Mouse (Mus musculus) heart, adult 2 months (tissue): ENCODE data around the gene Tcte2. TPM values are rescaled to one million over a fixed set of nuclear protein-coding genes. Genes with fewer than 3 reads are reported as not detected.

ENCODE experiments used
- DNase-seq, 2 experiments: peaks; one replicate each; pipeline ENCODE4 v3.0.0; 2021
- H3K27ac ChIP-seq: fragments of 200-600 bp; 2 replicates; pipeline ENCODE4 v1.8.1; 2022
- H3K27me3 ChIP-seq: fragments of 200-500 bp; 2 replicates; pipeline ENCODE4 v1.6.1; 2012; ENCODE audit warnings: mild to moderate bottlenecking, low read length, inconsistent platforms, mixed read lengths; ENCODE audit not compliant: control insufficient read depth, insufficient read depth
- H3K36me3 ChIP-seq: fragments of 200-500 bp; 2 replicates; pipeline ENCODE4 v1.6.1; 2012; ENCODE audit warnings: low read length, inconsistent platforms; ENCODE audit not compliant: control insufficient read depth, insufficient read depth
- H3K4me1 ChIP-seq: fragments of 200-500 bp; 2 replicates; pipeline ENCODE4 v1.6.1; 2011; ENCODE audit warnings: low read length; ENCODE audit not compliant: control insufficient read depth, insufficient read depth
- H3K4me3 ChIP-seq: fragments of 200-600 bp; 2 replicates; pipeline ENCODE4 v1.8.1; 2022
- H3K79me2 ChIP-seq: fragments of 200-500 bp; replicated peaks from 2 replicates; pipeline ENCODE4 v1.6.1; 2012; ENCODE audit warnings: mild to moderate bottlenecking, inconsistent platforms, low read length, moderate library complexity, mixed read lengths; ENCODE audit not compliant: control insufficient read depth, insufficient read depth
- H3K9ac ChIP-seq: fragments of 200-500 bp; 2 replicates; pipeline ENCODE4 v1.6.1; 2012; ENCODE audit warnings: low read depth, mild to moderate bottlenecking, control low read depth, inconsistent platforms, low read length, mixed read lengths
- CTCF ChIP-seq: fragments of 200-600 bp; IDR thresholded peaks from 2 replicates; pipeline ENCODE4 v1.8.1; 2022; ENCODE audit warnings: antibody characterized with exemption, mild to moderate bottlenecking, moderate library complexity
- EP300 ChIP-seq: fragments of 200-500 bp; IDR thresholded peaks from 2 replicates; pipeline ENCODE4 v1.6.1; 2011; ENCODE audit warnings: low read depth, low read length, control low read depth; ENCODE audit not compliant: insufficient read depth
- POLR2A ChIP-seq: fragments of 200-500 bp; IDR thresholded peaks from 2 replicates; pipeline ENCODE4 v1.6.1; 2011; ENCODE audit warnings: mild to moderate bottlenecking, low read depth, low read length, control low read depth; ENCODE audit not compliant: insufficient read depth
- whole genome bisulfite sequencing: fragments of 180-500 bp; shearing (Covaris S2); methylation state at CpG from one replicate; pipeline ENCODE4 v1.1.7; 2018; 5-methylcytosine and 5-hydroxymethylcytosine counted together
- intact Hi-C: fragments of 180-260 bp; cut with DNase I; formaldehyde crosslinking; loops from one replicate; pipeline ENCODE4 v1.15.1; 2025
- polyA plus RNA-seq: library from polyadenylated mRNA; depleted of rRNA; stranded (reverse); fragments of >200 nt; gene quantifications from 2 replicates; pipeline ENCODE4 v1.2.3, GENCODE M21; 2012
- total RNA-seq, 2 experiments: library from RNA; stranded (reverse); gene quantifications; 2 replicates each; pipeline ENCODE4 v1.2.3; 2021

Tcte2 gene
- total and polyA plus RNA-seq, 3 experiments = 2.5 to 6.3 (median 3.8) TPM

GRCm38 (mm10) chr17:13735057-13735456, 26.6 kb downstream of the Tcte2 start:
- Histone ChIP-seq H3K27ac (no peak overlapping the region), H3K79me2 (no peaks in the 10 kb centered on the region), H3K4me1 (peaks cover 13% of the 10 kb centered on the region), H3K36me3 (no peaks in the 10 kb centered on the region), H3K4me3 (no peak overlapping the region), H3K27me3 (no peaks in the 10 kb centered on the region), H3K9ac (no peak overlapping the region)
- no peak for TF ChIP-seq EP300
- no peak for TF ChIP-seq POLR2A
- no peak for TF ChIP-seq CTCF
- 82% methylated on average over 5 of the region's 5 CpGs for WGBS
- no peak for DNase-seq
- intact Hi-C loops = loop anchor here (5.0 kb wide), 1 partner anchor 53 kb away; no protein-coding TSS in a partner anchor

- WGBS = 87% methylated on average over 5 of the region's 5 CpGs
- no peak for TF ChIP-seq EP300
- TF ChIP-seq POLR2A = no peak
- no peak for TF ChIP-seq CTCF
- Histone ChIP-seq H3K9ac (no peak overlapping the region), H3K79me2 (no peaks in the 10 kb centered on the region), H3K4me3 (no peak overlapping the region), H3K27ac (no peak overlapping the region), H3K4me1 (peaks cover 13% of the 10 kb centered on the region), H3K36me3 (no peaks in the 10 kb centered on the region), H3K27me3 (no peaks in the 10 kb centered on the region)
- intact Hi-C loops = no loop called here
- no peak for DNase-seq
Measured at GRCm38 (mm10) chr17:13733971-13734370, 27.7 kb downstream of the Tcte2 start.

- peak in 1 of 2 experiments; percentile 31 for DNase-seq
- TF ChIP-seq EP300 (no peak), CTCF (no peak), POLR2A (no peak)
- intact Hi-C loops = no loop called here
- Histone ChIP-seq H3K4me1 (peaks cover 10% of the 10 kb centered on the region), H3K36me3 (no peaks in the 10 kb centered on the region), H3K27ac (no peak overlapping the region; the same call in 1 of the 2 replicates), H3K79me2 (no peaks in the 10 kb centered on the region), H3K9ac (no peak overlapping the region), H3K4me3 (no peak overlapping the region), H3K27me3 (no peaks in the 10 kb centered on the region)
- WGBS = 13% methylated on average over 8 of the region's 8 CpGs
Measured at GRCm38 (mm10) chr17:13732685-13733084, 28.9 kb downstream of the Tcte2 start.

GRCm38 (mm10) chr17:13731727-13732112, 29.9 kb downstream of the Tcte2 start:
- no peaks in the 10 kb centered on the region for H3K27me3 ChIP-seq
- no peak overlapping the region for H3K27ac ChIP-seq
- peaks cover 5% of the 10 kb centered on the region for H3K4me1 ChIP-seq
- TF ChIP-seq EP300 (no peak), CTCF (no peak), POLR2A (no peak)
- H3K9ac ChIP-seq = no peak overlapping the region
- no peaks in the 10 kb centered on the region for H3K79me2 ChIP-seq
- no peaks in the 10 kb centered on the region for H3K36me3 ChIP-seq
- no peak for DNase-seq
- 28% methylated on average over 4 of the region's 4 CpGs for WGBS
- intact Hi-C loops = no loop called here
- no peak overlapping the region for H3K4me3 ChIP-seq

- intact Hi-C loops = no loop called here
- no peaks in the 10 kb centered on the region for H3K27me3 ChIP-seq
Measured at GRCm38 (mm10) chr17:13730980-13731726, 30.5 kb downstream of the Tcte2 start.

GRCm38 (mm10) chr17:13726832-13727355, 34.7 kb downstream of the Tcte2 start:
- Histone ChIP-seq H3K27ac (no peak overlapping the region), H3K79me2 (no peaks in the 10 kb centered on the region), H3K4me1 (peaks cover 3% of the 10 kb centered on the region), H3K36me3 (no peaks in the 10 kb centered on the region), H3K27me3 (no peaks in the 10 kb centered on the region), H3K4me3 (no peak overlapping the region), H3K9ac (no peak overlapping the region)
- intact Hi-C loops = no loop called here
- DNase-seq = no peak
- TF ChIP-seq CTCF (no peak), POLR2A (no peak), EP300 (no peak)
- 87% methylated on average over 8 of the region's 8 CpGs for WGBS

More at GRCm38 (mm10) chr17:13730980-13731726, 30.5 kb downstream of the Tcte2 start:
- no peak overlapping the region for H3K4me3 ChIP-seq
- H3K79me2 ChIP-seq = no peaks in the 10 kb centered on the region
- peaks cover 5% of the 10 kb centered on the region for H3K4me1 ChIP-seq
- DNase-seq = no peak
- no peak overlapping the region for H3K9ac ChIP-seq
- TF ChIP-seq POLR2A (no peak), CTCF (no peak), EP300 (no peak)
- 89% methylated on average over 6 of the region's 6 CpGs for WGBS
- no peak overlapping the region for H3K27ac ChIP-seq
- no peaks in the 10 kb centered on the region for H3K36me3 ChIP-seq
